Mouse (Mus musculus) limb, embryonic 14.5 days (tissue): ENCODE measurements around the gene Sema3b. TPM values are rescaled to one million over a fixed set of nuclear protein-coding genes. Genes with fewer than 3 reads are reported as not detected.

Source experiments
- ATAC-seq: fragments of 200-750 bp; cut with Nextera tagmentation; 2 replicates; pipeline ENCODE4 v1.8.0; 2017; ENCODE audit warnings: low read depth, moderate number of reproducible peaks, moderate TSS enrichment; ENCODE audit not compliant: low FRiP score
- DNase-seq: peaks from one replicate; pipeline ENCODE4 v3.0.0-alpha.2; 2015; ENCODE audit warnings: low spot score
- H3K27ac ChIP-seq: fragments of 300-500 bp; sonication (generic); replicated peaks from 2 replicates; pipeline ENCODE4 v1.5.1; 2014; ENCODE audit warnings: low read depth, mild to moderate bottlenecking, low read length, moderate library complexity, mixed read lengths
- H3K27me3 ChIP-seq: fragments of 300-500 bp; sonication (generic); 2 replicates; pipeline ENCODE4 v1.6.1; 2014; ENCODE audit warnings: low read length, mixed read lengths; ENCODE audit not compliant: control insufficient read depth, insufficient read depth
- H3K36me3 ChIP-seq: fragments of 300-500 bp; sonication (generic); 2 replicates; pipeline ENCODE4 v1.6.1; 2014; ENCODE audit warnings: mild to moderate bottlenecking, low read length, moderate library complexity, mixed read lengths; ENCODE audit not compliant: control insufficient read depth, insufficient read depth
- H3K4me1 ChIP-seq: fragments of 300-500 bp; sonication (generic); 2 replicates; pipeline ENCODE4 v1.6.1; 2014; ENCODE audit warnings: antibody characterized with exemption, low read length, mixed read lengths; ENCODE audit not compliant: control insufficient read depth, insufficient read depth
- H3K4me2 ChIP-seq: fragments of 300-500 bp; sonication (generic); replicated peaks from 2 replicates; pipeline ENCODE4 v1.6.1; 2014; ENCODE audit warnings: low read depth, mild to moderate bottlenecking, low read length, moderate library complexity; ENCODE audit not compliant: severe bottlenecking
- H3K4me3 ChIP-seq: fragments of 300-500 bp; sonication (generic); replicated peaks from 2 replicates; pipeline ENCODE4 v1.5.1; 2014; ENCODE audit warnings: low read length
- H3K9ac ChIP-seq: fragments of 300-500 bp; sonication (generic); 2 replicates; pipeline ENCODE4 v1.6.1; 2014; ENCODE audit warnings: mild to moderate bottlenecking, low read depth, low read length, moderate library complexity; ENCODE audit not compliant: severe bottlenecking
- H3K9me3 ChIP-seq: fragments of 300-500 bp; sonication (generic); 2 replicates; pipeline ENCODE4 v1.6.1; 2016; ENCODE audit warnings: low read length; ENCODE audit not compliant: control insufficient read depth
- POLR2A ChIP-seq: fragments of 200-500 bp; IDR thresholded peaks from 2 replicates; pipeline ENCODE4 v1.8.0; 2012; ENCODE audit warnings: inconsistent platforms, mild to moderate bottlenecking, moderate library complexity, borderline replicate concordance; ENCODE audit not compliant: insufficient read depth, insufficient read length; ENCODE audit errors: extremely low read depth
- WGBS: fragments of 180-500 bp; shearing (Covaris S2); extraction: QIAGEN DNeasy Blood & Tissue Kit; methylation state at CpG from one replicate; pipeline ENCODE4 v1.1.7; 2014; 5-methylcytosine and 5-hydroxymethylcytosine counted together
- polyA plus RNA-seq, 2 experiments: library from polyadenylated mRNA; depleted of rRNA in 1 of 2; stranded (reverse) in 1 of 2; unstranded in 1 of 2; fragments of >200 nt; fragmentation: Nextera tagmentation in 1 of 2; extraction: Ambion mirVana in 1 of 2; gene quantifications; 2 replicates each; pipeline versions ENCODE4 v1.2.1 to v1.2.3; 2012 to 2014

The Sema3b gene
- polyA plus RNA-seq, 2 experiments = 11.2 to 23.7 TPM

DNA sequence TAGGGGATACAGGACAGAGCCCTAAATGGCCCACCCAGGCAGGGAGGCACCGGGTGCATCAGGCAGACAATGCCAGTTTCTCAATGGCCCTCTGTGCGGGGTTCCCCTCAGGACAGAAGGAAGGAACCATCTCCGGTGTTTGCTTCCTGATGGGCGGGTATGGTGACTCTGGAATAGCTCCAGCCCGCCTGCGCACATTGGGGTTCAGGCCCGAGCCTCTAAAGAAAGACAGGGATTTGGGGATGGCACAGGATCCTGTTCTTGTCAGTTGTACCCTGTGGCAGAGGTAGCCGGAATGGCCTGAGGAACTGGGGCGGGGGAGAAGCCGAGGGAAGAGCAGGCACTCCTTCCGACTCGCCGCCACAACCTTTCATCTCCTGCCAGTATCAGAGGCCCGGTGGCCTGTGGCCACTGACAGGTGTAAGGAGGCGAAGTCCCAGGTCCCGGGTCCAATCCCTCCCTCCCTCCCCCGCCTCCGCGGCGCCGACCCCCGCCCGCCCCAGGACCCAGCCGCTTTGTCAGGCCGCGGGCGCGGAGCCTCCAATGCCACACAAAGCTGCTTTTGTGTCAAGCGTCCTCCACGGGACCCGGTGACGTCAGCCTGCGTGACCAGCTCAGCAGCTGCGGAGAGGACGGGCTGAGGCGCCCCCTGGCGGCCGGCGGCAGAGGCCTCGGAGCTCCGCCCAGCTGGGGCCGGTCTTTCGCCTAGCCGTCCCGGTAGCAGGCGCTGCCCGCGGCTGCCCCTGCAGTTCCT lies 3.3 kb upstream of the Sema3b start:
- no peaks in the 10 kb centered on the region for H3K27me3 ChIP-seq
- H3K4me3 ChIP-seq = peak overlapping the region; percentile 38
- 6% methylated on average over 43 of the region's 48 CpGs for WGBS
- no peak for TF ChIP-seq POLR2A
- peak overlapping the region; percentile 85 for H3K4me2 ChIP-seq
- peak overlapping the region; percentile 59 for H3K9ac ChIP-seq
- H3K9me3 ChIP-seq = no peaks in the 10 kb centered on the region
- peak; percentile 95 for DNase-seq
- H3K27ac ChIP-seq = peak overlapping the region; percentile 92
- peaks cover 47% of the 10 kb centered on the region for H3K4me1 ChIP-seq
- ATAC-seq = peak; percentile 93
- H3K36me3 ChIP-seq = peaks cover 39% of the 10 kb centered on the region

DNA sequence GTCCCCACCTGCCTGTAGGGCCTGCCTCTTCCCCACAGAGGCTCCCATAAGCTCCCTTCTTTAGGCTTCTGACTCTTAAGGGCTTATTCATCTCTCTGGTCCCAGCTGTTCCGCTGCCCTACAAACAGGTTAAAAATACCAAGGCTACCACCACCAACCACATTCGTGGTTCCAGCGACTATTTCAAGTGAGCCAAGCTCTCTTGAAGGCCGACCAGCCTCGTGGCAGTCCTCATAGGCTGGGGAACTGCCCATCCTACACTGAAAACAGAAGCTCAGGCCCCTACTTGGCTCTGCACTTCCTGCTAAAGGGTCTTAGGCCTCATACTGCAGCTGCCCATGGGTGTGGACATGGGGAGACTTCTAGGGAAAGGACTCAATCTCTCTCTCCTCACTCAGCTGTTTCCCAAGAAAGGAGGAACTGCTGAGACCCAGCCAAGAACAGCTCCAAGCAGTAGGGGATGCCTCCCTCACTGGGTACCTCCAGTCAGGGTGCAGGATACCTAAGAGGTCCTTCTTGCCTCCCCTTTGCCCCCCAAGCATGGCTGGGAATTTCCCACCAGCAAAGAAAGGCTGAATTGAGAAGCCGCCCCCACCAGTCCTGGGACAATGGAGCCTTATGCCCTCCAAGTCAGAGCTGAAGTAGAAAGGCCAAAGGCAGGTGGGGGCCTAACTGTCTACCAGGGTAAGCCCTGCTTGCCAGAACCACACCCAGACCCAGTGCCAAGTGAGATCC lies 2.6 kb upstream of the Sema3b start:
- WGBS = 63% methylated on average over 6 of the region's 6 CpGs
- Histone ChIP-seq H3K27me3 (no peaks in the 10 kb centered on the region), H3K36me3 (peaks cover 32% of the 10 kb centered on the region), H3K4me2 (peak overlapping the region; percentile 85; the same call in 1 of the 2 replicates), H3K9ac (peak overlapping the region; percentile 59; the same call in 1 of the 2 replicates), H3K4me1 (peaks cover 54% of the 10 kb centered on the region), H3K4me3 (peak overlapping the region; percentile 38; the same call in 1 of the 2 replicates), H3K27ac (peak overlapping the region; percentile 92), H3K9me3 (no peaks in the 10 kb centered on the region)
- DNase-seq (no peak), ATAC-seq (no peak)
- TF ChIP-seq POLR2A = no peak

- DNase-seq (no peak), ATAC-seq (no peak)
- no peaks in the 10 kb centered on the region for H3K9me3 ChIP-seq
- H3K4me2 ChIP-seq = no peak overlapping the region
- H3K27me3 ChIP-seq = no peaks in the 10 kb centered on the region
- WGBS = 65% methylated on average over 4 of the region's 4 CpGs
- no peak overlapping the region for H3K4me3 ChIP-seq
- 0 out of 2 replicates have a peak overlapping the region, but pooled peaks have one; percentile 27 for H3K27ac ChIP-seq
- TF ChIP-seq POLR2A = no peak
- H3K36me3 ChIP-seq = peaks cover 10% of the 10 kb centered on the region
- H3K4me1 ChIP-seq = peaks cover 75% of the 10 kb centered on the region
- H3K9ac ChIP-seq = no peak overlapping the region
Measured at GRCm38 (mm10) chr9:107609433-107609830, 403 bp upstream of the Sema3b start.

DNA sequence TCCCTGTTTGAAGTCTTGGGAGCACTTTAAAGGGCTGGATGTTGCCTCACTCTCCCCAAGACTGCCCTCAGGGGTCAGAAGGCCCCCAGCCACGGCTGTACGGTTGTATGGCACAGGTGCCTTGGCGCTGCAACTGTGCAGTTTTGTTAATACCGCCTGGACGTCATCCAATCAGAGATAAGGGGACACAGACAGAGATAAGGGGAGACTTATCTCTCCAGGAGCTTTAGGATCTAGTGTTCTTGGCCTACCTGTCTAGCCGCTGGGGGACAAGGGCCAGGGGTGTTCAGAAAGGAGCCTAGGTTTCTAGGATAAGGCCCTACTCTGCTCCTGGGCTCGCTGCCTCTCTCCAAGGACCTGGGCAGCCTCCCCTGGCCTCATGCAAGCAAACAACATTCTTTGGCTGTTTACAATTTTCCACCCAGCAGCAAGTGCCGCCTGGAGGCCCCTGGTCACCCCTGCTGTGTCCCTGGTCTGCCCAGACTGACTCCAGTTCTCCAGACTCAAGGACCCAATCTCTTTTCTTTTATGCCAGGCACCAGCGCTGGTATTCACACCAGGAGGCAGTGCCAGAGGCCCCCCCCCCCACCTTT lies 1.3 kb downstream of the Sema3b start:
- ATAC-seq (no peak), DNase-seq (no peak)
- no peaks in the 10 kb centered on the region for H3K9me3 ChIP-seq
- H3K9ac ChIP-seq = no peak overlapping the region
- H3K27ac ChIP-seq = peak overlapping the region; percentile 28
- no peak overlapping the region for H3K4me3 ChIP-seq
- no peak for TF ChIP-seq POLR2A
- no peaks in the 10 kb centered on the region for H3K36me3 ChIP-seq
- 50% methylated on average over 9 of the region's 9 CpGs for WGBS
- no peaks in the 10 kb centered on the region for H3K27me3 ChIP-seq
- peaks cover 75% of the 10 kb centered on the region for H3K4me1 ChIP-seq
- H3K4me2 ChIP-seq = peak overlapping the region; percentile 46; the same call in 1 of the 2 replicates

DNA sequence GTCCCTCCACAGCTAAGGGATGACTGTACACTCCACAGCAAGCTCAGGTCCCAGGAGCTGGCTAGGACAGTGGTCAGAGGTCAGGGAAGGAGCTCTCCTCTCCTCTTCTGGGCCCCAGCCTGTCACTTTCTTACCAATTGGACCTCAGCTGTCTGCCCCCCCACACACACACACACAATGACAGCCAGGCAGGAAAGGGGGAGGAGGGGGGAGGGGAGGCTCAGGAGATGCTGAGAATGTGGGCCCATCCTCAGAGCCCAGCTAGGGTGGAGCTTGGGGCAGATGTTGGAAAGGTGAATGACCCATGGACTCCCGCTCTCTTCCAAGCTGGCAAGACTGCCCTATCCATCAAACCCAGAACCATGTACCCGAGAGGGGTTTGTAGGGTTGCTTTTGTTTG lies 2.0 kb downstream of the Sema3b start:
- peak overlapping the region; percentile 32 for H3K9ac ChIP-seq
- H3K4me1 ChIP-seq = peaks cover 77% of the 10 kb centered on the region
- H3K9me3 ChIP-seq = no peaks in the 10 kb centered on the region
- H3K36me3 ChIP-seq = no peaks in the 10 kb centered on the region
- H3K4me2 ChIP-seq = peak overlapping the region; percentile 46
- DNase-seq (no peak), ATAC-seq (no peak)
- H3K27ac ChIP-seq = peak overlapping the region; percentile 26; the same call in 1 of the 2 replicates
- TF ChIP-seq POLR2A = no peak
- 79% methylated on average over 2 of the region's 2 CpGs for WGBS
- peak overlapping the region; percentile 22 for H3K4me3 ChIP-seq
- no peaks in the 10 kb centered on the region for H3K27me3 ChIP-seq
